Mouse (Mus musculus): ENCODE data around the gene Prdx5.
A peak's percentile ranks its signal among the peaks of the same experiment; 100 is the strongest.

Gene Prdx5

DNA sequence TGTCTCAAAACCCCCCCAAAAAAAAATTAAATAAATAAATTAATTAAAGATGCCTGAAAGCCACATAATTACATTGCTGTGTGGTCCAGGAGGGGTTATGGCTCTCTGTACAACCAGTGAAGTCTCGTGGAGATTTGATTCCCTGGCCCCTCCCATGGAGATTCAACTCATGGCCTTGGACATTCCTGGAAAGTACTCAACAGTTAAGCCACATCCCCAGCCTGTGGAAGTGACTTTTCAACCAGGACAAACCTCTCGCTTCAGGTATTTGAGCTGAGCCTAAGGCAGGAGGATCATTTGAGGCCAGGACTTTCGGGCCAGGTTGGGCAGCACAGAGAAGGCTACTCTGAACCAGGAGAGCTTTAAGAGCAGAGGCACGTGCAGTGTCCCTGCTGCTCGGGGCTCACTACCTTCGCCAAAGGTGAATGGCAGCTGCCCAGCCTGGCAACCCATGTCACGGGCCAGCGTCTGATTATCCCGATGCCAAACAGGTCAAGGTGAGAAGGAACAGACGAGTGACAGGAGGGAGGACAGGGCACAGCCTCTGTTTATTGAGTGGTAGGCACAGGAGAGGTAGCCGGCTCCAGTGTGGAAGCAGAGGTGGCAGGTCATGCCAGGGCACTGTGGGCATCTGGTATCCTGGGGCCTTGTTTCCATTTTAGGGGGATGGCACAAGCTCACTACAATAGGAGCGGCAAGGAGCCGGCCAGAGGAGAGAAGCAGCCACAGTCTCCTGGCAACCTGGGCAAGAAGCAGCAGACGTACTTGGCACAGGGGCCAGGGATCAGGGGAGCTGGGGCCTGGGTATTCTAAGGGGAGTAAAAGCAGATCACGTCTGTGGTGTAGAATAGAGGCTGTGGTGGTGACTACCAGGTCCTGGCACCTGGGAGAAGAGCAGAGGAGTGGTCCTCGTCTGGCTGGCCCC, 27.9 kb upstream of the Prdx5 start:
- no peak for DNase-seq (ENCODE audit: low spot score in 2 of 2)

DNA sequence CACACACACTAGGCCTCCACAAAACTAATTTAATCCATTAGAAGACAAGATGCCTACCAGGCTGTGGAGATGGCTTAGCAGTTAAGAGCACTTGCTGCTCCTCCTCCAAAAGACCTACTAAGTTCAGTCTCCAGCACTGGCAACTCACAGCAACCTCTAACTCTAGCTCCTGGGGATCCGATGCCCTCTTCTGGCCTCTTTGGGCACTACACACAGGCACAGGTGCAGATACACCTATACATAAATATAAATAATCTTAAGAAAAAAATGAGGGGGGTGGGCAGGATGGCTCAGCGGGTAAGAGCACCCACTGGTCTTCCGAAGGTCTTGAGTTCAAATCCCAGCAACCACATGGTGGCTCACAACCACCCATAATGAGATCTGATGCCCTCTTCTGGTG, 26.4 kb upstream of the Prdx5 start:
- no peak for DNase-seq (ENCODE audit: low spot score in 2 of 2)

DNA sequence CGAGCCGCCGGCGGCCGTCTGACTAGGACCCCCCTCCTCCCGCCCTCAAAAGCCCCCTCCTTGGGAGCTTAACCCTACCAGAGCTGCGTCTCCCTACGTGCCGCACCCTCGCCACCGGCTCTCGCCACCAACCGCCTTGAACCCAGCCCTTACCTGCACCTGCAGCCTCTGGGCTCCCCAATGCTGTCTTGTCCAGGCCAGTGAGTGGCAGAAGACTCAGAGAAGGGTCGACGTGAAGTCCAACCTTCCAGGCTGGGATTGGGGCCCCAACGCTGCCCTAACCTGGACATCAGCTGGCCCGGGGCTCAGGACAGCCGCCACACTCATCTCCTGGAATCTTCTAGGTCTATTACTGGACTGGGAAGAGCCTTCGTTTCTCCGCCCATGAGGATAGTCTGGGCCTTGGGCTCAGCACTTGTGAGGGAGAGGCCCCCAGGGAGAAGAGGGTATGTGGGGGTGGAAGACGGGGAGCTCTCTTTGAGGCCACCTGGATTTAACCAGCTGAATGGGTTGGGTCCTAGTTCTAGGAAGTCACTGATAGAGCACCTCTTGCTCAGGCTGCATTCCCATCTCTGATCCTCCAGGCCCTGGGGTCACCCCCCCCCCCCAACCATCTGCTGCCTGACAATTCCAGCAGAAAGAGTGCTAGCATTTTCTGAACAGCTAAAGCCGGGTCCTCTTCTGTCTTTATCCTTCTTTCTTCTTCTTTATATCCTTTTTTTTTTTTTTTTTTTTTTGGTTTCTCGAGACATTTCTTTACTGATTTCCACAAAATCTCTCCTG, 24.5 kb upstream of the Prdx5 start, which contains the start of gene Kcnk4:
Kcnk4 (minus strand) TSS at position 321 of the 783 bp plus-strand sequence.
- no peak for DNase-seq (ENCODE audit: low spot score in 2 of 2)

DNA sequence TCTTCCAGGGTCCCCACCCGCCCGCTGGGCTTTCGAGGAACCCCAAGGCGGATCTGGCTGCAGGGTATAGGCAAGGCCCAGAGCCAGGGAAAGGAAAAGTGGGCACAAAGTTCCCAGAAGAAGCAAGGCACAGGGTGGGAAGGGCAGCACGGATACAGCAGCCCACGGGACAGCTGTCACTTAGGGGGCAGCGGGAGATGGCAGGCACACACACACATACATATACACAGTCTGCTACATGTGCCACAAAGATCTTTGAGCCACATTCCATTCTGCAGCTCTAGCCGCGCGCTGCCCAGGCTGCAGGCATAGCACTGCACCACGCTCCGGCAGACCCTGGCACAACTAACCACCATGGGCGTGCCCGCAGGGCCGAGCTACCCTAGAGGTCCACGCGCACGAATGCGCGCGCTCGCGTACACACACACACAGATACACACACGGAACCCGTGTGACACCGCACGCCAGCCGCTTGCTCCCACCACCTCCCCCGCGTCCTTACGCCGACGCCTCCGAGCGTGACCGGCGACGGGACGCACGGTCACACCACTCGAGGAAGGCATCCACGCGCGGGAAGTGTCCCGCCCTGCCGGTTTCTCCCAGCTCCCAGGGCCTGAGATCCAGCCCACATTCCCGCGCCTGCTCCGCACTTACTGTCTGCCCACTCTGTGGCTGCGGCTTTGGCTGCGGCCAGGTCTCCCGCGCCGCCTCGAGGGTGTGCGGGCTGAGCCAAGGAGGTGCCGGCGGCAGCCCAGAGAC, 23.7 kb upstream of the Prdx5 start:
- peak in 1 of 2 experiments; percentile 44 for DNase-seq (ENCODE audit: low spot score in 2 of 2)

DNA sequence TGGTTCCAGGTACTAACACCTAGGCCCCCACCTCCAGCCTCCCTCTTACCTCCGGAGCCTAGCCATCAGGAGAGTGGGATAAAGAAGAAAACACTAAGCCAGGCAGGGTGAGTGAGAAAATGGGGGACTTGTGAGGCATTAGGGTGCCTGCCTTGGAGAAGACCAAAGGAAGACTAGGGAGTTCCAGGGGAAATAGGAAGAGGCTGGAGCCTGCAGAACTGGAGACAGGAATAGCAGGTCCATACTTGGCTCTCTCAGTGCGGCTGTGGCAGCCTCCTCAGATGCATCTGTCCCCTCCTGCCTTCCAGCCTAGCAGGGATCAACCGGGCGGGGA, 23.2 kb upstream of the Prdx5 start:
- no peak for DNase-seq (ENCODE audit: low spot score in 2 of 2)

DNA sequence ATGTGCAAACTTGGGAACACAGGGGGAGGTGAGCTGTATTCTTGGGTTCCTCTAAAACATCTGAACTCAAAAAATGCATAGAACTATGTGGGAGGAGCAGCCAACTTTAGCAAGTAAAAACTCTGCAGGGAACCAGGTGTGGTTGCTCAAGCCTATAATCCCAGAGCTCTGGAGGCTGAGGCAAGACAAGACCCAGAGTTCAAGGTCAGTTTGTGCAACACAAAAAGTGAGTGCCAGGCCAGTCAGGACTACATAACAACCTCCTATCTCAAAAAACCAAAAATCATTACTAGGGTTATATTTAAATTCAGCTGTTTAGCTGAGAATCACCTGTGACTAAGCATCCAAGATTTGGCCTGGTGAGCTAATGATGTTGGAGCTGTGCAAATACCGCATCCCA, 22.1 kb upstream of the Prdx5 start:
- DNase-seq (ENCODE audit: low spot score in 2 of 2) = no peak

DNA sequence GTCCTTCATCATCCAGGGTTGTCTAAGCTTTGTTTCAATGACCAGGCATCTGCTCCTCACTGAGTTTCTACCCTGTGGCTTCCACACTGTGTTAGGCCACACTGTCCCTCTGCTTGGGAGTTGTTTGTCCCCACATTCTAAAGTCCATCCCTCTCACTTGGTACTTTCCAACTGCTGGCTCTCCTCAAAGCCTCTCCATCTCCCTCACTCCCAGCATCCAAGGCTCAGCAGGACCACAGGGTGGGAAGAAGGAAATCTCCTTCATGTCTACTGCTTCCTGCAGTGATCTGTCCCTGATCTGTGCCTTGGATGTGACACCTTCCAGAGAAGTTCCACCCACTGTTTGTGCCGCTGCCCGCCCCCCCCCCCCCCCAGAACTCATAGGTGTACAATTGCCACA, 21.1 kb upstream of the Prdx5 start:
- DNase-seq (ENCODE audit: low spot score in 2 of 2) = no peak

DNA sequence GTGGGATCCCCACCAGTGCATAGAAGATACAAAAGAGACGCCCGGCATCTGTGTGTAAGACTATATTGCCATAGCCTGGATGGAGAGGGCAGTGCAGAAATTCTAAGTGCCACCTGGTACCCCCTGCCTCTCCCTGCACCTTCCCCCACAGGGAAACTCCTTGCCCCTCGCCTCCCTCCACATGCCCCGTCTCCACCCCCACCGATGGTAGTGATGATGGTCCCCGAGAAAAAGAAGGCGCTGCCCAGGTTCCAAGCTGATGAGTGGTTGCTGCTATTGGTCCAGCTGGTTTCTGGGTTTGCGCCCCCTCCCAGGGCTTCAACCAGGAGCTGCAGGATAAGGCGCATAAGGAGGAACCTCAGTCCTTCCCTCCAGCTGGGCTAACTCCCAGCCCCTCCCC, 18.2 kb upstream of the Prdx5 start:
- DNase-seq (ENCODE audit: low spot score in 2 of 2) = no peak

DNA sequence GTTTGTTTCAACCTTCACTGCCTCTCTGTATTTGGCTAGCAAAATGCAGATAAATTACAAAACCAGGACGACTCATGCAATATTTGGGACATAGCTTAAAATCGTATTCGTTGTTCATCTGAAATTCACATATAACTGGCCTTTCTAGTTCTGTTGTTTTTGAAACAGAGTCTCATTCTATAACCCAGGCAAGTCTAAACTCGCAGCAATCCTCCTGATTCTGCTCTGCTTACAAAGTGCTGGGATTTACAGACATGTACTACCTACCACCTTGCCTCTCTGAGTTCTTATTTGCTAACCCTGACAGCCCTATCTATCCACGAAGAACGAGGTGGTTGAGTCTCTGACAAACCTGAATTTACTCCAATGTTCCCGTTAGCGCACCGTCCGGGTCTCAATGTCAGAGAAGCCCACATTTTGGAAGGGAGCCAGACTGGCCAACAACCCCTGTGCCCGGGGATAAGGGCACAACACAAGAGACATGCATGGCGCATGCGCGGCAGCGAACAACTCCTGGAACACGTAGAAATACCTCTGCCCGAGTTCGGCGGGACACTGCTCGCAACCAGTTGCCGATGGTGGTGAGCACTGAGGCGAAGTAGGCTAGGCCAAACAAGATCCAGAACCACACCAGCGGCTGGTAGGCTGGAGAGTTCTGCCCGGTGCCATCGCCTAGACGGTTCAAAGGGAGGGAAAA, 16.8 kb upstream of the Prdx5 start:
- DNase-seq (ENCODE audit: low spot score in 2 of 2) = peak; percentile 68 to 78

DNA sequence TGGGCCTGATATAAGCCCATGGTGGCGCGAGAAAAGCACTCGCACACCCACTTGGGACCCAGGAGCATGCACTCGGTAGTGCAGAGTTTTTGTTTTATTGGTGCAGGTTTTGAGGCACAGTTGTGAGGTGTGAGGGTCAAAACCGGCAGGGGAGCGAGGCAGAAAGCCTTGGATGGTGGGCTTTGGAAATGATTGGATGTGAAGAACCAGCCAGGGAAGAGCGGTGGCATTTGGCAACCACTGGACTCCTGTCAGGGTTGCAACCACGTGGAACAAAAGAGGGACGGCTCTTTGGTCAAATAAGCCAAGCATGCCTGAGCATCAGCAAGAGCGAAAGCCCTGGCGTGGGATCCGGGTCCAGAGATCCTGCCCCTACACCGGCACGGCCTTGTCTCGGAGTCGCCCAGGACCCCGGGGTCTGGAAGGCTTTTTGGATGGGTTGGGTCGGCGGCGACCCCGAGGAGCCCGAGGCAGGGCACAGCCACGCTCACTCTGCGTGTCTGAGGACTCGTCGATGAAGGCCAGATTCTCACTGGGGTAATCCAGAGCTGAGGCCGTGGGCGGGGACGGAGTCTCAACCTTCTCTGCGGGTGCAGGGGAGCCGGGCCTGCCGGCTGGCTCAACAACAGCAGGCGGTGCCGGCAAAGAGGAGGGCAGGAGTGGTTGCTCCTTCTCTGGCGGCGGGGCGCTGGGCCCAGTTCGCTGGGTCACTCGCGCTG, 15.9 kb upstream of the Prdx5 start:
- DNase-seq (ENCODE audit: low spot score in 2 of 2) = no peak

DNA sequence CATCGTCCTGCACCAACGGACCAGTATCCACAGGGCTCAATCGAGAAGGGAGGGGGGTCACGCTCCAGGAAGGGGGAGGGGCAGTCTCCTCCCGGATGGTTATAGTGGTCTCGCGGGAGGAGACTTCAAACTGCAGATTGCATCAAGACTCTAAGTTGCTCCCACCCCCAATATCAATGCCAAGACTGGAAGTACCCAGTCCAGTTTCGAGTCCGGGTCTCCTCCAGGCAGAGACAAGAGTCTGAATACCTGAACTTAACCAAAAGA, 15.3 kb upstream of the Prdx5 start, which contains the start of gene Catsperz:
Catsperz (minus strand) TSS at position 74 of the 267 bp plus-strand sequence.
- no peak for DNase-seq (ENCODE audit: low spot score in 2 of 2)

DNA sequence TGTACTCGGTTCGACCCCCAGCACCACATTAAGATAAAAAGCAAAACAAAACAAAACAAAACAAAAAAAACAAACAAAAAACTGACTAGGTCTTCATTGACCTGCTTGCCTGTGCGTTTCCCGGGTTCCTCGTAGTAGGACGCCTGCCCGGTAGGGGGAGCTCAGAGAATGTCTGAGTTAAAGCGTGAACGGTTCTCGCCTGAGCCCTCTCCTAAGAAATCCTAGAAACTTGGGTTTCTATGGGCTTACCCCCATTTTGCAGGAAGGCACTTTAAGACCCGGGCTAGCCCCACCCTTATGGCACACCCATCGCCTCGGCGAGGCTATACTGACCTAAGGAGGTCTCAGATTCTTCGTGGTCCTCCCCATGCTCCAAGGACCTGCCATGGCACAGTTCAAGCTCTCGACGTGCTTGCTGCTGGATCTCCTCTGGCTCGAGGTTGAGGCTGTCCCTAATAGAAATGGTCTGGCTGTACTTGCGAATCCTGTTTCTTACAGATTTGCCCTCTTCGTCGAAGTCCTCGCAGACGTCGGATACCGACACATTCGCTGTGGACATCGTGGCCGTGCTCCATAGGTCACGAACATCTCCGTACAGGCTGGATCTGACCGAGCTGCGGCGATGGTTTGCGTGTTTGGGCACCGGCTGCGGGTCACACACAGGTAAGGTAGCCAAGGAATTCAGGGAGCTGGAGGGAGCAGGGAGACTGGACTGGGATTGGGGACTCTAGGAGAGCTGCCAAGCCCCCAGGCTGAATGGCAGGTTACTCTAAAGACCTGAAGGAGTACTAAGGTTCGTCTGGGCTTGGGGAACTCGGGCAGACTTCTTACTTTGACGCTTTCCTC, 14.8 kb upstream of the Prdx5 start:
- peak; percentile 73 to 87 for DNase-seq (ENCODE audit: low spot score in 2 of 2)

DNA sequence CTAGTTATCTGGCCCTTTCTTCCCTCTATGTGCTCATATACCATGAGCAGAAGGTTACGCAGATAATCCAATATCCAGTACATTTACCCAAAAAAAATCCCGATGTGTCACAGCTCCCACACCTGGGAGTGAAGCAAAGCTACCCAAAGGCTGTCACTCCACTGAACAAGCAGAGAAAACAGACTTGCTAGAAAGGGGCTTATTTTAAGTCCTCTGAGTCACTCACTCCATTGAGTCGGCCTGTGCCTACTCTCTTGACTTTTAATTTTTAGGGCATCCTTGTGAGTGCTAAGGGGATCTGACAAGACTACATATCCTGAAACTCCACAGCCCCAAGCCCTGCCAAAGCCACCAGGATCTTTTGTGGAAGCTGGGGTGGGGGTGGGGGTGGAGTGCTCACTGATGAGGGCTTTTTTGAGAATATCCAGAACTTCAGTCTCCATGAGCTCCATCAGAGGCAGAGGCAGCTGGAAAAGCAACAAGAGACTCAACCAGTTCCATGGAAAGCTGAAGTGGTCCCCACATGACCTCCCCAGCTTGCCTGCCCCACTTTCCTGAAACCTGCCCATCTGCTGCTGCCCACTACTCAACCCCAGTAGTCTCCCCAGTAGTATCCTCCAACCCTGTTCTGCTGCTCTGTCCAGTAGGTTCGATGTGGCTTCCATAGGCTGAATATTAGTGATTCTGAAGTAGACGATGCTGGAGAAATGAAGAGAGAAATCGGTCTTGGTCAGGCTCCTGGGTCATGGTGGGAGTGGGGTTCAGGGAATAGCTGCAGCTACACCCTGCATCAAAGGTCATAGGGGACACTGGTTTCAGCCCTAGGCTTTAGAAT, 13.2 kb upstream of the Prdx5 start:
- DNase-seq (ENCODE audit: low spot score in 2 of 2) = no peak

DNA sequence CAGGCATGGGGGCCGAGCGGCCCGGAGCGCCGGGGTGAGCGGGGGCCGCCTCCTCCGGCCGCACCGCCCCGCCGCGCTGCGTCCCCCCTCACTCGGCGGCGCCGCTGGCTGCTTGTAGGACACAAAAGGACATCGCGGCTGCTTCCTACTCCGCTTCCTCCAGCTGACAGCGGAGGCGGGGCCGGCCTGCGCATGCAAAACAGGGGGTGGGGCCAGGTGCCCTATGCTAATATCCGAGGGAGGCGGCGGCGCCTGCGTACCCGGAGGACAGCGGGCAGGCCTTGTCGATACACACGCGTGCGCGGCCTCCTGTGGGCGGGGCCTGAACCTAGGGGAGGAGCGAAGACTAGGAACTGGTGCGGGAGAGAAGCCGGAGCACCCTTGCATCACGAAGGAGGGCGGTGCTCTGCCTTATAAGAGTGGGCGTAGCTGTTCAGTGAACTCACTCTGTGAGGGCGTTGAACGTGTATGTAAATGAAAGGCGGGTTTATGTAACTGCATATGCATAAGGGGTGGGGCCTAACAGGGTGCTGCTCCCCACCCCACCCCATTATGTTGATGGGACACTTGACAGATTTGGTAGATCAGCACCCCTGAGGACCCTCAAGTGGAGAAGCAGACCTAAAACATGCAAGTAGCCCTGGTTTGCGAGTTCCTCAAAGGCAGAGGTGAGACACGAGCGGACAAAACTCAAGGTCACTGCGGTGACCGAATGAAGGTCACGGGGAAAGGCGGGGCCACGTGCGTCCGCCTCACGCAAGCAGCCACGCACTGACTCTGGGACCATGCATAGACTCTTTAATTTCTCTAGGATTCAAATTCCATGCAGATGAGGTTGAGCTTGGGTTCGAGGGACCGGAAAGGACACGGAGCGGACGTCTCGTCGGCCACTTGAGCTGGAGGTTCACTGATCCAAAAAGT, 12.0 kb upstream of the Prdx5 start, which contains the start of gene Esrra:
Esrra (minus strand) TSS at position 167 of the 921 bp plus-strand sequence.
- DNase-seq (ENCODE audit: low spot score in 2 of 2) = peak; percentile 100

DNA sequence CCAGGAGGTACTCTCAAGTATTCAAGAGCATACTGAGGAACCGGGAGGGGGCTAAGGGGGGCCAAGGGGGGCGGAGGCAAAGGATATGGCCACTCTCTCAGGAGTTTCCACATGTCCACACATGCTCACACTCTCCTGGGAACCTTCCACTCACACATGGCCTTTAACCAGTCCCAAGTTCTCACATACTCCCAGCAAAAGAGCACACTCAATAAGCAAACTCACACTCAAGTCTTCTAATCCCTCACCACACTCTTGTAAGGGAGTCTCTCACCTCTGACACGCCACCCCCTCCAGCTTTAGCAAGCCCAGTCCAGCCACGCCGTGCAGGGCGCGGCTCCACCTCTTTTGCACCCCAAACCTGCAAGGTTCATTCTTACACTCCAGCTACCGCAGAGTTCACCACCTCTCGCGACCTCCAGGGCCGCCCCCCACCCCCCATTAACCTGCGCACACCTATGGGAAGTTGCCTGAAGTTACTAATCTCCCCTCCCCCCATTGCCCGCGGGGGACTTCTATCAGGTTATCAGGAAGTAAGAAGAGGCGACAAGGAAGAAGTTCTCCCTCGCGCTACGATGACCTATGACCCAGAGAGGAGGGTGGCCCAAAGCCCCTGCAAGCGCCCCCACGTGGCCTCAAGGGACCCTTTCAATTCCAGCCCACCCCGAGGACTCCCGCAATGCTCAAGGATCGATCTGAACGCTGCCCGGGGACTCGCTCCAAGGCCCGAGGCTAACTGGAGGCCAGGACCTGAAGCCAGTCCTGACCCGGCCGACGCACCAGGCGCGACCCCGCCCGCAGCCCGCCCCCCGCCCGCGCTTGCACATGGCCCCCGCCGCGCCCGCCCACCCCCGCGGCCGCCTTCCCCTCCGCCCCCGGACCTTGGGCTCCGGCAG, 11.1 kb upstream of the Prdx5 start:
- peak in 1 of 2 experiments; percentile 49 for DNase-seq (ENCODE audit: low spot score in 2 of 2)

DNA sequence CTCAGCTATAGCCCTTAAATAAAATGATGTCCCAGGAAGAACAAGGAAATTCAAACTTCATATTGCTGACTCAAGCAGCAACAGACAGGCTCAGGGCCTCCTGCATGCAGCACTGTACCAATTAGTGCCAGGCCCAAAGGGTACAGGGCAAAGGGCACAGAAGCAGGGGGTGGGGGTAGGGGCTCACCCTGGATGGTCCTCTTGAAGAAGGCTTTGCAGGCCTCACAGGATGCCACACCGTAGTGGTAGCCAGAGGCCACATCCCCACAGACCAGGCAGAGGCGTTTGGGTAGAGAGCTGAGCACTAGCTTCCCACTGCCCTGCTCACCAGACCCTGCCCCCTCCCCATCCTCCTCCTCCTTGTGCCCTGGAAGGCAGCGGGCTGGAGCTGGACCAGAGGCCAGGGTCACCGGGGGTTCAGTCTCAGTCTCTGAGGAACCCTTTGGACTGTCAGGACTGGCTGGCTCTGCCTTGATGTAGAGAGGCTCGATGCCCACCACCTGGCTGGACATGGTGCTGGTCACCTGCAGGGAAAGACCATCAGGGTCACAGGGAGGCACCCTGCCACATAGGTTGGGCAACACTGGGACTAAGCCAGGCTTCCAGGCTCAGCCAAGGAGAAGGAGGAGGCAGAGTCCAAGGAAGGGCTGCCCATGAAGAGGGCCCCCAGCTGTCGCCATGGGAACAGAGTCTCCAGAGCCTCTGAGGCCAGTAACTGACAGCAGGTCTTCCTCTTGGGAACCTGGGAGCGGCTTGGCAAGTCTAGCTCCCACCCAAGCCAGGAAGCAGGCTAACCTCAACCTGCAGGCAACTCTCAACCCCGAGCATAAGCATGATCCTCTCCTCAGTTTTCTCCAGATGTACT, 10.2 kb upstream of the Prdx5 start:
- no peak for DNase-seq (ENCODE audit: low spot score in 2 of 2)

All from urinary bladder, adult 18-20 months (tissue).